Mouse (Mus musculus) kidney, postnatal 10 days (tissue): ENCODE measurements around the gene Smarcd3.

Experiments used
- DNase-seq: peaks from one replicate; pipeline ENCODE4 v3.0.0; 2021; ENCODE audit warnings: mixed read lengths

The Smarcd3 gene

DNA sequence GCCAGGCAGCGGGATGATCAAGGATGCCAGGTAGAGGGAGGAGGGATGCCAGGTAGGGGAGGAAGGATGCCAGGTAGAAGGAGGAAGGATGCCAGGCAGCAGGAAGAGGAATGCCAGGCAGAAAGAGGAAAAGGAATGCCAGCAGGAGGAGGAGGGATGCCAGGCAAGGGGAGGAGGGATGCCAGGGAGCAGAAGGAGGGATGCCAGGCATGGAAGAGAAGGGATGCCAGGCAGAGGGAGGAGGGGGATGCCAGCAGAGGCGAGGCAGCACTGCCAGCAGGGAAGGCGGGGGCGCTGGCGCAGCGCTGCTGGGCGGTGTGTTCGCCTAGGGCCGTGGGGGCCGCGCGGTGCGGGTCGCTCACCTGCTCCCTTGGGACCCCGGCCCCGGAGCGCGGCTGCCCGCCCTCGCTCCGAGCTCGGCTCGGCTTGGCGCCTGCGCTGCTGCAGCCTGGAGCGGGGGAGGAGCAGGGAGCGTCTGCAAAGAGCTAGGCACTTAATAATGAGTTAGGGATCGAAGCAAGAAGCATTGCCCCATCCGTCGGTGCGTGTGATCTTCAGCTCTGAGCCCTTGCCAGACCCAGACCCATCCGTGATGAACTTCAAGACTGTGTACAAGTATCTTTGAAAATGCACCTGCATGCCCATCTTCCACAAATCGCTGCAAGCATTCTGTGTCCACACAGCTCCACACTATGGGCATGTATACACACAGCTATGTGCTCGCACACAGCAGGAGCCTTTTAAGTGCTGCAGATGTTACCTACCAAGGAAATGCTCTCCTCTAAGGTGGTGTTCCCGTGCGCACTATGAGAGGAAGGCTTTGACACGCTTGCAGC lies at the start of gene Smarcd3:
Smarcd3 (minus strand) TSS at position 426 of the 836 bp plus-strand sequence.
- DNase-seq: peak; percentile 65

DNA sequence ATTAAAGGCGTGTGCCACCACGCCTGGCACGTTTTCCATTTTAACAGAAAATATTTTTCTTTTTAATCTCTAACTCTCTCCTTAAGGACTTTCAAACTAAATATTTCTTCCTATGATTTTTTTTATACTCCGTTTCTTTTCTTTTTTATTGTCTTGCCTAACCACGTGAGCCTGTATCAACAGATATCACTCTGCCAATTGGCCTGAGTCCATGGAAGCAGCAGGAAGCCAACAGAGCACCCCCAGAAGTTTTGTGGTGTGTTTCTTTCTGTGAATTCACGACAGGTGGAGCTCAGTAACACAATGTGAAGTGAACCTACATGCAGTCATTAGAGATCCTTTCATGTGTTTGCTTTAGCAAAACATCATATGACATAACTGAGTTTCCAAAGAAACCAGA lies 37.2 kb upstream of the Smarcd3 start:
- DNase-seq: no peak

DNA sequence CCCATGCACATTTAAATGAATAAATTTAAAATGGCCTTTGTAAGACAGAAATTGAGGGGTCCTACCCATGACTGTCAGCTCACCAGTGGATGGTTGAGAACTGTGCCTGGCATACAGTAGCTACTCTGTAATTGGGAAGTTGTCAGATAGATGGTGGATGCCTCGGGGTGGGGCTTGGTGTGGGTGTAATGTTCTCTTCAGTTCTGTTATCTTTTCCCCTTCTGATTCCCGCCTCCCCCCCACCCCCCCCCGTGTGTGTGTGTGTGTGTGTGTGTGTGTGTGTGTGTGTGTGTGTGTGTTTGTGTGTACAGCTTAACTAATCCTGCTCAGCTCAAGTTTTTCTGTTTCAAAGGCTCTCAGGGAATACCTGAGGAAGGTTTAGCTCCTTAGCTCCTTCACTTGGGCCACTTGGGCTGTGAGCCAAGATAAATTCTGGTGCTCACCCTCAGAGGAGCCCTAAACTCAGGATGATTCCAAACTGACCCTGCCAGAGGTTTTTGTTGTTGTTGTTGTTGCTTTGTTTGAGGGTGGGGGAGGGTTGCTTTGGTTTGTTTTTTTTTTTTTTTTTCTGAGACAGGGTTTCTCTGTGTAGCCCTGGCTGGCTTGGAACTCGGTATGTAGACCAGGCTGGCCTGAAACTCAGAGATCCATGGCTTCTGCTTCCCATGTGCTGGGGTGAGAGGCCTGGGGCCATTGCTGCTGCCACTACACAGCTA lies 35.7 kb upstream of the Smarcd3 start:
- no peak for DNase-seq

DNA sequence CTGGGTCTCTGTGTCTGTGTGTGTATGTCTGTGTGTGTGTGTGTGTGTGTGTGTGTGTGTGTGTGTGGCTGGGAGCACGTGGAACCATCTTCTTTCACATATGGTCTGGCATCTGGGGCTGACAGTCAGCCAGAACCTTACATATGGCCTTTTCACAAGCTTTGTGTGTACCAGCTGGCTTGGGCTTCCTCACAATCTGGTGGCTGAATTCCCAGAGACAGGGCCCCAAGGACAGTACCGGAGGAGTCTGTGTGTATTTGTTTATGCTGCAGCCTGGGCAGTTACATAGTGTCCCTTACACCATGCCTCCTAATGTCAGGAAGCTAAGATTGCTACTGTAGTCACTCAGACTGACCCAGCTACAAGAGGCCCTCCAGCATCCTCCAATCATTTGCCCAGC lies 32.9 kb upstream of the Smarcd3 start:
- DNase-seq: no peak

DNA sequence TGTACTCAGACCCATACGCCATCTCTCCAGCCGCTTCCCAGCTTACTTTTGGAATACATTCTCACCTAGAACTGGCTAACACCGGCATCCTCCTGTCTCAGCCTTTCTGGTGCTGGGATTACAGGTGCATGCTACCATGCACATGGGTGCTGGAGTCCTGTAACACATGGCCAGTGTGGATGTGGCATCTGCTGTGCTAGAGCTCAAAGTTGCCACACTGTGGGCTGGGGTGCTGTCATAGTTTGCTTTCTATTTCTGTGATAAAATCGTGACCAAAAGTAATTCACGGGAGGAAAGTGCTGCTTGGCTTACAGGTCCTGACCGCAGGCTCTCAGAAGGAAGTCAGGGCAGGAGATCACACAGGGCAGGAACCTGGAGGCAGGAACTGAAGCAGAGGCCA lies 30.3 kb upstream of the Smarcd3 start:
- no peak for DNase-seq

DNA sequence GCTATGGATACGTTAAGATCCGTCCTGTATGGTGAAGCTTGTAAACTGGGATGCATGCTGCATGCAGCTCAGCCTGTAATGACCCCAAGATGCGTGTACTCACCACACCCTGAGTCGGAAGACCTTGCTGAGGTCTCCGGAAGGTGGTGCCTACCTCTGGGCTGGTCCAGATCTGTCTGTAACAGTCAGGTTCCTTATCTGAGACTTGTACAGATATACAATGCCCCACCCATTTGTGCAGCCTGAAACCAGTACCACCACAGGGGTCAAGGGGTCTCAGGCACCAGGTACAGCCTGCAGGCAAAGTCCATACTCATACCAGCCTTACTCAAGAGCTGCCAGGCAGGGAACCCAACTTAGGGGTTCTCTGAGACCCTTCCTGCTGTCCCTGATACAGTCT lies 28.6 kb upstream of the Smarcd3 start:
- DNase-seq: no peak

DNA sequence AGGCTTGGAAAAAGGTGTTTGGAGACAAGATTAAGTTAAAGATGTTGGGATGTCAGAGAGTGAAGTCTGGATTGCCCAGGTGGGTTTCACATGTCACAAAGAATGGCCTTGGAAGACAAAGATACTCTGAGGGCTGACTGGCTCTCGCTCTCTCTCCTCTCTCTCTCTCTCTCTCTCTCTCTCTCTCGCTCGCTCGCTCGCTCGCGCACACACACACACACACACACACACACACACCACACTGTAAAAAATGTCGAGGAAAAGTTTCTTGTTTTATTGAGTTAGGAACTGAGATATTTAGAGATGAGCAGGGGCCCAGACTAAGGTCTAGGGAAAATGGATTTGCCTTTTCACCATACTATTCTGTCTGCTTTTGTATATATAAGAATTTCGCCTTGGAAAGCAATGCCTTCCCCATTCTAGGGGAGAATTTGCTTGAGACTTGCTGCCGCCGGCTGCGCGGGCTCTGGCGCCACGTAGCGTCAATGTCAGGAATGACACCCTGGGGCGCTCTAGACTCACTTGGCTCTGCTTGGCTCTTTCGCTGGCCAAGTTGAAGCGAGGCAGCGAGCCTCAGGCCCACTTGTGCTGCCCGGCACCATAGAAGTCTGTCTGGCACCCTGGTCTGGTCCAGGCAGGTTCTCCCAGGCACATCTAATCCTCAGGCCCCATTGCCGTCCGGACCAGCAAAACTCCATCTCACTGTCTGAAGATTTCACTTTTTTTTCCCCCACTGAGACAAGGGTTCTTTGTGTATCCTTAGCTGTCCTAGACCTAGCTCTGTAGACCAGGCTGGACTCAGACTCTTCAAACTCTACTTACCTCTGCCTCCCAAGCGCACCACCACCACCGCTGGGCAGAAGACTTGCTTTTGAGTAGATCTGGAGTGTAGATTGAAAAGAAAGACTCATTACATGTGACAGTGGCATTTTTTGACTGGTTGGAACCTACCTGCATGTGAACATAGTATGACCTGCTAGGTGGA lies 27.8 kb upstream of the Smarcd3 start:
- DNase-seq: peak; percentile 91

DNA sequence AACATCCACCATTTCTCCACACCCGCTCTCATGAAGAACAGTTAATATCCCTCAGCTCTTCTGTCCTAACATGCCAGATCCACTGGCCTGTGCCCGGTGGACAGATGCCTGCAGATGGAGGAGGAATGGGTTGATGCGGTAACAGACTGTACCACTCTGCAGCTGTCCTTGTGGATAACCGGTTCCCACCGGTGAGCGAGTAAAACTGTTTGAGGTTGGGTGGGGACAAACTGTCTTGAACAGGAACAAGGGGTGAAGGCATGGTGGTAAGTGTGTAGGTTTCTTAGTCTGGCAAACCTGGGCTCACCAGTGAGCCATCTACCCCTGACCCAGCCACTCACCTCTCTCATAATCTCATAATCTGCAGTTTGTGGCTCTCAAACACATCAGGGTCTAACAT lies 27.1 kb upstream of the Smarcd3 start:
- no peak for DNase-seq

DNA sequence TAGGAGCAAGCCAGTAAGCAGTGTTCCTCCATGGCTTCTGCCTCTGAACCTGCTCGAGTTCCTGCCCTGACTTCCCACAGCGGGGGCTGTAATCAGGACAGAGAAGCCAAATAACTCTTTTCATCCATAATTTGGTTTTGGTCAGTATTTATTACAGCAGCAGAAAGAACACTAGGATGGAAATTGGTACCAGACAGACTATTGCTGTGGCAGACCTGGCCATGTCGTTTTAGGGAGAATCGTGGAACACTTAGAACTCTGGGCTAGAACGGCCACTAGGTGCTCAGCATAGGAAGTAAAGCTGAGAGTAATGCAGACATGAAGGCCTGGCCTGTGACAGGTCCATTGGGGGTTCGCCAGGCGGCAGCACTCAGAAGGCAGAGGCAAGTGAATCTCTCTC lies 25.5 kb upstream of the Smarcd3 start:
- DNase-seq: no peak

DNA sequence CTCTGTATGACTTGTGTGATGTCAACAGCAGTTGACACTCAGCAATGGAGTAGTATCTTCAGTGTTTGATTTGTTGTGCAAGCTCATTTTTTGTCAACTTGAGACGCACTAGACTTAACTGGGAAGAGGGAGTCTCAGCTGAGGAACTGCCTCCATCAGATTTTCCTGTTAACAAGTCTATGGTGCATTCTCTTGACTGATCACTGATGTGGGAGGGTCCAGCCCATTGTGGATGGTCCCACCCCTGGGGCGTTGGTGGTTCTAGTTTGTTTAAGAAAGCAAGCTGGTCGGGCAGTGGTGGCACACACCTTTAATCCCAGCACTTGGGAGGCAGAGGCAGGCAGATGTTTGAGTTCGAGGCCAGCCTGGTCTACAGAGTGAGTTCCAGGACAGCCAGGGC lies 25.0 kb upstream of the Smarcd3 start:
- no peak for DNase-seq

DNA sequence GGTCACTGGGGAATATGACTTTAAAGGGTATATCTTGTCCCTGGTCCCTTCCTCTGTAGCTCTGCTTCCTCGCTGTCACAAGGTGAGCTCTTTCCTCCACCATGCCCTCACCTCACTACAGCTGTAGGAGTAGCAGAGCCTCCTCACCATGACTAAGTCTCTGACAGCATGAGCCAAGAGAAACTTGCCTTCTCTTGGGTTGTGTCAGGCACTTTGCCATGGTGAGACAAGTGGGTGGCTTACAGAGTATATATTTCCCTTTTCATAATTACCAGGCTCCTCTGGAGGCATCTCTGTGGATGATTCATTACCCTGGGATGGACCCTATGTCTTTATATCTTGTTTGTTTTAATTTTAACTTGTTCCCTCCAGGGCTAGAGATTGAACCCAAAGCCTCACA lies 21.2 kb upstream of the Smarcd3 start:
- no peak for DNase-seq

DNA sequence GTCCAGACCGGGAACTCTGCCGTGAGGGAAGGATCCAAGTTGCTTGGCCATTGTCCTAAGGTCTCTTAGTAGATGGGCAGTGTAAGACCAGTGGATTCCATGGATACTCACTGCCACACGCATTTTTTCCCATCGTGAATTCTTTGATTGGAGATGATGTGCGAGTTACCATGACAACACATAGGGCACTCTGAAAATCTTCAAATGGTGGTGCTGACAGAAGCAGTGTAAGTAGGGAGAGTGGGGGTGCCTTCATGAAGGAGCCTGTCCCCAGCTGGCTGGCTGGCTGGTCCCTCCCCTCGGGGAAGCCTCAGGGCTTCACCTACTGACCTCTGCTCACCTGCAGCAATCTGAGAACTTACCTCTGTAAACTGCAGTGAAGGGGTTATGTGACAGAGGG lies 14.9 kb upstream of the Smarcd3 start:
- no peak for DNase-seq

DNA sequence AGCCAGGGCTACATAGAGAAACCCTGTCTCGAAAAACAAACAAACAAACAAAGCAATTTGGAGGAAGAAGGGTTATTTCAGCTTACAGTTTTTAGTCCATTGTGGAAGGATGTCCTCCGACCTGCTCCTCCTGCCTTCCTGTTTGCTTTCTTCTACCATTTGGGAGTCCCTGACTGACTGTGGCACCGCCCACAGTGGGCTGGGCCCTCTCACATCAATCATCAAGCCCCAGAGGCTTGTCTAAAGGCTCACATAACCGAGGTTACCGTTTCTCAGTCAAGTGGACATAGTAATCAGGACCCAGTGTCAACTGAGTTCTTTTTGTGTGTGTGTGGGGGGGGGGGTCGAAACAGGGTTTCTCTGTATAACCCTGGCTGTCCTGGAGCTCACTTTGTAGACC lies 13.9 kb upstream of the Smarcd3 start:
- no peak for DNase-seq

DNA sequence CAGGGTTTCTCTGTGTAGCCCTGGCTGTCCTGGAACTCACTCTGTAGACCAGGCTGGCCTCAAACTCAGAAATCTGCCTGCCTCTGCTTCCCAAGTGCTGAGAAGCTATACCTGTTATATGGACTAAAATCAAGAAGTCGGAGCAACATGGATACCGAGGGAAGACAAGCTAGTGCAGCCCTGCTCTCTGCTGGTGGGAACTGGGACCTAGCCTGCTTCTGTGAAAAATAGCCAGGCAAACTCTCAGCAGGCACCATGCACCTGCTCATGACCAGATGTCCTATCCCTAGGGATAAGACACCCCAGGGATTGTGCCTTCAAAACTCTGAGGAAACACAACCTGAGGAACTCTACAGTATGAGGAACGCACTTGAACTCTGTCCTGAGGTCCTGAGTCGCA lies 12.8 kb upstream of the Smarcd3 start:
- no peak for DNase-seq

DNA sequence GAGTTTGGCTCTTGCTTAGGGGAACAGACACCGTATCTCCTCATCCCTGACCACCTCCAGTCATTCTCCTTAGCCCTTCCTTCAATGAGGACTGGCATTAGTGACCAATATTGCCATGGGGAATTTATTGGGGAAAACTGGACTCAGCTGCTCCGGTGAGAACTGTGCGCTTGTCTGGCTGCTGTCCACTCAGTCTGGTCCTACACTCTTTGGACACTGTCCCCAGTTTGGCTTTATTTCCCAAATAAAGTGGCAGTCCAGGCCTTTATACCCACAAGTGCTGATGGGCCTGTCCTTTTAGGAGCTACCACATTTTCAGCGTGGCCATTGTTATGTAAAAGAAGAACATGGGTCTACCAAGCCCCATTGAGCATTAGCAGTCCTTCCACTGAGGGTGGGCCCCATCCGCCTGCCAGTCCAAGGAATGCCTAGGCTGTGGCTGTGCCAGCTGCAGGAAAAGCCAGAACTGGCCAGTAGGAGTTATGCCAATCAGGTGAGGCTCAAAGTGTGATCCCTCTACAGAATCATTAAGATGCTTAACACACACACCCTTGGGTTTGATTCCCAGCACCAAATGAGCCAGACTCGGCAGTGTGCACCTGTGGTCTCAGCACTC lies 11.4 kb upstream of the Smarcd3 start:
- DNase-seq: no peak

DNA sequence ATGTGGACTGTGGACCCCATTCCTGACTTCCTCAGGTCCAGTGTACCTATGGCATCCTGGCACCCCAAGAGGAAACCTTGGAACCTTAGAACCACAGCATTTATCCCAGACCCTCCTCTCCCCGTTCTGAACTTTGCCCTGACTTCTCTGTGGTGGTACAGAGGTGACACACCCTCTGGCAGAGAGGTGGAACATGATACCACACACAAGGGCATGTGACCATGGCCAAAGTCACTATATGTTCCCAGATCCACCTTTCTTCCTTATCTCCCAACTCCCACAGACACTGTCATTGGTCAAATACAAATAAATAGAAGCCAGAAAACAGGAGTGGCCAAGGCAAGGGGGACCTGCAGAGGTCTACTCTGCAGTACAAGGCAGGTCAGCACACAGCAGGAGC lies 10.9 kb upstream of the Smarcd3 start:
- no peak for DNase-seq

DNA sequence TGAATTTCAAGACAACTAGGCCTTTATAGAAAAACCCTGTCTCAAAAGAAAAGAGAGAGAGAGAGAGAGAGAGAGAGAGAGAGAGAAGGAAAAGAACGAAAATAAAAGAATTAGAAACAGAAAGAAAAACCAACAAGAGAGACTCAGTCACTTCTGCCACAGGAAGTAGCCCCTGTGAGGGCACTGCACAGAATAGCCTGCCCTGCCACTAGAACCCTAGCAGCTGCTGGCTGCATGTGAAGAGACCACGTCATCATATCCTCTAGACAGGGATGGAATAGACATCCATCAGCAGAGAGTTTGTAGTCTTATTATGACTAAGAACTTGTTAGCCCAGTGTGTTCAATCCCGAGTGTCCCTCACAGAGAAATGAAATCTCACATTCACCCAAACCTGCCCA lies 5.5 kb upstream of the Smarcd3 start:
- no peak for DNase-seq

DNA sequence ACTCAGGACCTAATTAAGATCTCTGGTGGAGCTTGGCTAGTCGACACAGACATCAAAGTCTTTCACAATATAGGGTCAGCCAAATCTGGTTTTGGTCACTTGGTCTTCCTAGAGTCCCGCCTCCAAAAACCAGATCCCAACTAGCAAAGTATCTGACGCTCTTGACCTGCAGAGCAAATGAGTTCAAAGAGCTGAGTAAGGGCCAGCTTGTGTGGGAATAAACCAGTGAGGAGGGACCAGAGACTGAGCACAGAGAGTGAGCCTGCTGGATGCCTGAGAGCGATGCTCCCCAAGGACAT lies 560 bp upstream of the Smarcd3 start:
- DNase-seq: no peak

DNA sequence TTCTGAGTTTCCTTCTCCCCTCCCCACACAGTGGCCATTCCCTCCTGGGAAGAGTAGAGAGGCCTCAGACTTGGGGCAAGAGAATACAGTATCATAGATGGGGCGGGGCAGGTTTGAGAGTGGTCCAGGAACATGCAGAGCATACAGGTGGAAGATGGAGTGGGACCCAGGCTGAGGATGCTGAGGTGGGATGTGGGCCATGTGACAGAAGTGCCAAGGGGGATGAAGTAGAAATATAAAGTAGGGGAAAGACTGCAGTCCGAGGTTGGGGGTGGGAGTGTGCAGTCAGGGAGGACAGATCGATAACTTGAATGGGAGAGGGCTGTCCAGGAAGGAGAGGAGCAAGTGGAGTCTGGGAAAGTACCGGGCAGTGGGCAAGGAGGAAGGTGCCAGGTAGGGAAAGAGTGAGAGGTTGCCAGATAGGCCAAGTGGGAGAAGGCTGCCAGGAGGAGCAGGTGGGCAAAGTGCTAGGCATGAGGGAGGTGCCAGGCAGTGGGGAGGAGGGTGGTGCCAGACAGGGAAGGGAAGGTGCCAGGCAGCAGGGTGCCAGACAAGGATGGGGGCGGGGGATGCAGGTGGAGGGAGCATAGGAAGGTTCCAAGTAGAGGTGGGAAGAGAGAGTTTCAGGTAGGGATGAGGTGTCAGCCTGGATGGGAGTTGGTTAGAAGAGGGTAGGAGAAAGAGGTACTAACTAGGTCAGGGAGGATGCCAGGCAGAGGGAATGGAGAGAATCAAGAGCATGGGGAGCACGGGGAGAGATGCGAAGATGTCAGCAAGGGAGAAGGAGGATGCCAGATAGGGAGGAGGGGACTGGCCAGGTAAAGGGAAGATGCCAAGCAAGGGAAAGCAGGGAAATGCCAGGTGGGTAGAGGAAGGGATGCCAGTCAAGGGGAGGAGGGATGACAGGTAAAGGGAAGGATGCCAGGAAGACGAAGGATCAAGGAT lies 898 bp downstream of the Smarcd3 start:
- DNase-seq: no peak

DNA sequence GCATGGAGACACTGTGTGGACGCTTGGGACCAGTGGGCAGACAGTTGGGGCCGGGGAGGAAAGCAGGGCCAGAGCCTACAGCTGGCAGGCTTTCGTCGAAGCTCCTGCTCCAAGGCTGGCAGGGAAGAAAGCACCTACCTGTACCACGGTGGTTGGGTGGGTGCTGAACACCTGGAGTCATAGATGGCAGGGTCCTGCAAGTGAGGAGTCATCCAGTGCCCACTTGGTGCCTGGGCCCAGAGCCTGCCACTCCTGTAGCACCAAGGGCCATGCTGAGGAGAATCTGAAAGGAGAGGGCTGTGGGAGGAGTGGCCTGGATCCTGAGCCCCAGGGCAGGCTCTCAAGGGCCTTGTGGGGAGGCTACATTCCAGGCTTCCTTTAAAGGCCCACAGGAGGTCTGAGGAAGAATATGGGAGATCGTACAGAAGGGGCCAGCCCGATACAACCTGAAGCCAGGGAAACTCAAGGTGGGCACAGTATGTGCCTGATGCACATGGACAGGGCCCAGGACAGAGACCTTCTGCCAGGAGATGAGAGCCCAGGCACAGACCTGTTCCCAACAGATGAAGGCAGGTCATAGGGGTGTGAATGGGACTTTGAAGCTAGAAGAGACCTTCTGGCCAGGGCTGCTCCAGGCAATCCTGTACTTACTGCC lies 1.7 kb downstream of the Smarcd3 start:
- no peak for DNase-seq

DNA sequence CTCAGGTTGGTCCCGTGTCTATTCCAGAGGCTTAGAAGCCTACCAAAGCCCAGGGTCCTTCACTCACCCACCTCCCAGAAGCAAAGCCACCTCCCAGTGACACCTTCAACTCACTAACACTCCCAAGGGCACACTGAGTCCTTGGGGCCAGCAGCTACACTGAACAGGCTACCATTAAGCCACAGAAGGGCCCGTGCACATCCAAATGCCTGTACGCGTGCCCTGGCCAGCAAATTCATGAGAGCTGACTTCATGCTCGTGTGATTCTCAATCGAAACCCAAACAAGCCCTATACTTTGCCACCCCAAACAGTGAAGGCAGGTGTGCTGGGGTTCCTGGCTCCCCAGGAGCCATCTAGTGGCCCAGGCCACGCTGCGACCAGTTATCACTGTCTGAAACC lies 3.6 kb downstream of the Smarcd3 start:
- no peak for DNase-seq
